Mouse (Mus musculus) spleen, postnatal 14 days (tissue): ENCODE data around the gene Eif2b5.
"Not testable (repeated sequence)": the region's sequence is repeated elsewhere in the genome, so short reads cannot be mapped to it uniquely, and the experiment has no call there.

ENCODE experiments used
- DNase-seq, 2 experiments: peaks; one replicate each; pipeline ENCODE4 v3.0.0; 2021 to 2022; ENCODE audit warnings: low spot score in 2 of 2

The Eif2b5 gene

GRCm38 (mm10) chr16:20498677-20499475 is at the start of gene Eif2b5:
Gene Eif2b5 (plus strand): TSS chr16:20498817.
- DNase-seq = peak; percentile 84

GRCm38 (mm10) chr16:20451774-20452173 is 46.8 kb upstream of the Eif2b5 start:
- DNase-seq = no peak

GRCm38 (mm10) chr16:20454155-20454654 is 44.4 kb upstream of the Eif2b5 start:
- no peak for DNase-seq

GRCm38 (mm10) chr16:20456106-20456505 is 42.5 kb upstream of the Eif2b5 start:
- no peak for DNase-seq

GRCm38 (mm10) chr16:20458736-20459135 is 39.9 kb upstream of the Eif2b5 start:
- not testable (repeated sequence) for DNase-seq

GRCm38 (mm10) chr16:20464725-20465124 is 33.9 kb upstream of the Eif2b5 start:
- no peak for DNase-seq

GRCm38 (mm10) chr16:20470981-20471380 is 27.6 kb upstream of the Eif2b5 start:
- no peak for DNase-seq

GRCm38 (mm10) chr16:20471686-20472085 is 26.9 kb upstream of the Eif2b5 start:
- no peak for DNase-seq

DNA sequence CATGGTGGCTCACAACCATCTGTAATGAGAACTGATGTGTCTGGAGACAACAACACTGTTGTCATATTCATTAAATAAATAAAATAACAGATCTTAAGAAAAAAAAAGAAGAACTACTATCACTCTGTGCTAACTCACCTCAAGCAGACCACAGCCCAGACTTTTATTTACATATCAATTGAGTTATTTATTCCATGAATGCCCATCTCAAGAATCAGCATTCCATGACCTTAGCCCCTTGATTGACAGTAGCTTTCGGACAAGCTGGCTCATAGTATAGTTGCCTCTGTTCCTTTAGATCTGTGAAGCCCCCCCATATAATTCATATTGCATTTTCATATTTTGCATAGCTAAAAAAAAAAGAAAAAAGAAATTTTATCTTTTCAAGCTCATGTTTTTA is 24.9 kb upstream of the Eif2b5 start:
- DNase-seq = no peak

- no peak for DNase-seq
Observed at GRCm38 (mm10) chr16:20474211-20474610, 24.4 kb upstream of the Eif2b5 start.

GRCm38 (mm10) chr16:20474786-20475185 is 23.8 kb upstream of the Eif2b5 start:
- DNase-seq = no peak

DNA sequence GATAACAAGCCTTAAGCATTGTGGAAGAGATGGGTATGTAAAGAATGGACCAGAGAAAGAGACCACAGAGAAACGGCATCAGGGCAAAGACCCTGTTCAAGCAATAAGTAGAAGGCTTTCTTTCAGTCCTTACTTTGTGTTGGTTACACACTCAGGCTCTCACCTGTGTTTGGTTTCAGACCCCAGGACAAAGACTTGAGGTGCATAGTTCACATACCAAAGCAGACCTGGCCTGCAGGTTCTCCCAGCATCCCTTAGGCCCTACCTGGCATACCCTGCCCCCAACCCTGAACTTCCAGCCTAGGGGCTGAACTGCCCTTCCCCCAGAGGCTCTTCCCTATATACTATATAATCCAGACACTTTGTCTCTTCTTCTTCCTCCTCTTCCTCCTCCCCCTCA is 23.3 kb upstream of the Eif2b5 start:
- DNase-seq = no peak

- DNase-seq = no peak
Observed at GRCm38 (mm10) chr16:20476857-20477256, 21.8 kb upstream of the Eif2b5 start.

- no peak for DNase-seq
Observed at GRCm38 (mm10) chr16:20477270-20477669, 21.3 kb upstream of the Eif2b5 start.

DNA sequence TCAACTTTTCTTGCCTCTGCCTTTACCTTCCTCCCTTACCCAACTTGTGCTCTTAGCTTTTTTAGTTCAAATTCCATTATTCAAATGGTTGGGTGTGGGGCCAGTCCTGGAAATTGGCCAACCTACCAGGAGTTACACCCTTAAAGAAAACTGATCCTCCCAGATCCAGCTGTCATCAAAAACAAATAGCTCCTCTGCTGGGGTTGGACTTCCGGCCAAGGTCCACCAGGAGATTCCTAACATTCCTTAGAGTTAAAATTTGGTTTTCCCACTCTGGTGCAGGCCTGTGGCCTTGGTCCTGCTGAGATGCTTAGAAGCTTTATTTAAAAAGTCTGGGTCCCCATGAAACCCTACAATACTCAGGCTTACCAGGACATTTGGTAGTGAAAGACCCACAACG is 20.1 kb upstream of the Eif2b5 start:
- no peak for DNase-seq

DNA sequence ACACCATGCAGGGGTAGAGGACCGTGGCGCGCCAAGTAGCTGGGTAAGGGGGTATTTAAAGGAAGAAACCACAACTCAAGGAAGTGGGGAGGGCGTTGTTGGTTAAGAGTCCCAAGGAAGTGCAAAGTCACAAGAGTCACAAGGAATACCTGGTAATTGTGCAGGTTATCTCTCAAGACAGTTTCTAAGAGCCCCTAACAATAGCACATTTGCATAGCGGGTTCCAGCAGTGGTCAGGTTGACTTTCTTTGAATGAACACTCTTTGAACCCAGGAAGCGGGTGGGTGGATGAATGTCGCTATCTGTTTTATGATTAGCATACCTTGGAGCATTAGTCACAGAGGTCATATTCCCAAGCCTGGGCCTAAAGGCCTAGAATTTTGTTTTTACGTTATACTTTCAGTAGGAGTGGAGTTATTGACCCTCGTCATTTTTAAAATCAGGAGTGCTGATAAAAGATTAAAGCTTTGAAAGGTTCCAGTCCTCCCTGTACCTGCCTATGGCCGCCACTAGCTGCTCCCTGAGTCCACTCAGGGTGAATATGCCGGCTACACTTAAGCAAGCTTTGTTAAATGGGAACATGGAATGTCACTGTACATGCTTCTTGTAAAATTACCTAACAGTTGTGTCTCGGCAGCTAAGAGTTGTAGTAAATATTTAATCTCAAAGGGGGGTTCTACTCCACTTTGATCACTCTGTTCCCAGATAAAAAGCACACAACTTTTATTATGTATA is 19.4 kb upstream of the Eif2b5 start:
- DNase-seq = not testable (repeated sequence)

DNA sequence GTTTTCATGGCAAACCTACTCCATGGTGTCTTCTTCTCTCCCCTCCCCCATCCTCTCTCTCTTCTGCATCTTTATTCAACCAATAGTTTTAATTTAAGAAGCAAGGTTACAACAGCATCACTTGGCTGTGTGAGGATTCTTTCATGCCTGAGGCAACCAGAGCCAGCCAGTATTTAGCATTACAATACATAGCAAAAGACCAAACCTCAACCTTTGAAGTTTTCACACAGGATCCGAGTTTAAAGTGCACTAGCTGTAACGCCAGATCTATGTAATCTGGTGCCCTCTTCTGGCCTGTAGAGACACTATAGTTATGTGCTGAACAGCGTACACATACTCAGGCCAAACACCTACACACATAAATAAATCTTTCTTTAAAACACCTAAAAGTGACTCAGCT is 18.5 kb upstream of the Eif2b5 start:
- DNase-seq = no peak

- DNase-seq = no peak
Observed at GRCm38 (mm10) chr16:20481746-20482145, 16.9 kb upstream of the Eif2b5 start.

DNA sequence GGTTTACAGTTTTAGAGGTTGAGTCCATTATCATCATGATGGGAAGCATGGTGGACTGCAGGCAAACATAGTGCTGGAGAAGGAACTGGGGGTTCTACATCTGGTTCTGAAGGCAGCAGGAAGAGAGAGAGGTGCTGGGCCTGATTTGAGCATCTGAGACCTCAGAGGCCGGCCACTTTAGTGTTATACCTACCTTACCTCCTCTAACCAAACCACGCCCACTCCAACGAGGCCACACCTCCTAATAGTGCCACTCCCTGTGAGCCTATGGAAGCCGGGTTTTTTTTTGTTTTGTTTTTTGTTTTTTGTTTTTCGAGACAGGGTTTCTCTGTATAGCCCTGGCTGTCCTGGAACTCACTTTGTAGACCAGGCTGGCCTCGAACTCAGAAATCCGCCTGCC is 14.9 kb upstream of the Eif2b5 start:
- DNase-seq = not testable (repeated sequence)

GRCm38 (mm10) chr16:20485061-20485460 is 13.6 kb upstream of the Eif2b5 start:
- DNase-seq = no peak

DNA sequence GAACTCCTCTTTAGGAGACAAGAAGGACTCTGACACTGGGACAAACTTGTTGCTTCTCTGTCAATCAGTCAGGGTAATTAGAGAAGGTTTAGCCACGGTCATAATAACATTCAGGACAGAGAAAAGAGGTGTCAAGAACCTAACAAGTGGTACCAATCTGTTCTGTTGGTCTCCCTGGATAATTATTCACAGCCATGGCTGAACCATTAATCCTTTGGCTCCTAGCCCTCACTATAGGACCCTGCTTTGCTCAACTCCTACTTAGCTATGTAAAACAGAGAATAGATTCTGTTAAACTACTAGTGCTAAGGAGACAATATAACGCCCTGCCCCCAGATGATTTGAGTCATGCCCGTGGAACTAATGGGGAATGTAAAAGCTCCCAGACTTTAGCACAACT is 12.6 kb upstream of the Eif2b5 start:
- DNase-seq = no peak

- DNase-seq = no peak
Observed at GRCm38 (mm10) chr16:20488151-20488550, 10.5 kb upstream of the Eif2b5 start.

DNA sequence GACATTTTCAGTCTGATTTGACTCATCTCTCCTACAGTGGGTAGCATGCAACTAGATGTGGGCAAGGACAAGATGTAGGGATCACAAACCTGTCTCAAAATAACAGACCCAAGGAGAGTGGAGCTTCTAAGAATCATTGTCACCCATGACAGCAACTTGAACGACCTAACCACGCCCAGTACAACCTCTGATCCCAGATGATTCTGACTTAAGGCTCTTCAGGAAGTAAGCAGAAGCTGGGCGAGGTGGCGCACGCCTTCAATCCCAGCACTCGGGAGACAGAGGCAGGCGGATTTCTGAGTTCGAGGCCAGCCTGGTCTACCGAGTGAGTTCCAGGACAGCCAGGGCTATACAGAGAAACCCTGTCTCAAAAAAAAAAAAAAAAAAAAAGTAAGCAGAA is 9.9 kb upstream of the Eif2b5 start:
- not testable (repeated sequence) for DNase-seq
